9 mouse cellular contexts compared by ENCODE assay signal in genomic region chr4:148676188-148676960, GRCm38 (mm10). TPM values are rescaled to one million over a fixed set of nuclear protein-coding genes. Genes with fewer than 3 reads are reported as not detected.
DNase-seq lines count a peak whose midpoint lies in the region; ATAC-seq and TF ChIP-seq lines count a peak whose summit lies in the region.
"Had no signal": no experiment of that assay in that cellular context is flagged by ENCODE, and none has a peak within 500 bp of the region (broad histone marks: within the 10 kb centered on the region; RNA-seq: fewer than 3 reads in every experiment).

No protein-coding gene starts in this region.

- 33% methylated on average over 16 of the region's 16 CpGs for WGBS in lung, postnatal 0 days

- H3K4me1 ChIP-seq in lung, postnatal 0 days (ENCODE audit: insufficient read depth, low read depth, low read length), result peaks cover 5% of the 10 kb centered on the region

- no peak overlapping the region for H3K4me3 ChIP-seq in lung, postnatal 0 days (ENCODE audit: low read depth, low read length)
- H3K4me3 ChIP-seq: midbrain, embryonic 12.5 days had no signal

- H3K27ac ChIP-seq in lung, postnatal 0 days (ENCODE audit: low read length), result peak overlapping the region; percentile 77
- H3K27ac ChIP-seq: midbrain, embryonic 12.5 days had no signal

- peak; percentile 81 for DNase-seq in embryo, embryonic 10.5 days (ENCODE audit: low spot score)
- DNase-seq in heart, adult 8-10 months (ENCODE audit: low spot score), result peak; percentile 60
- DNase-seq in kidney, adult 9 months, result peak; percentile 55
- peak; percentile 84 for DNase-seq in lung, postnatal 0 days (ENCODE audit: low spot score)
- no peak for DNase-seq in thymus, postnatal 0 days (ENCODE audit: low spot score)
- DNase-seq in thymus, postnatal 10 days (ENCODE audit: low spot score in 2 of 2), result no peak
- no peak for DNase-seq in cerebellum, adult 11 months
- no peak for DNase-seq in spleen, postnatal 4 days (ENCODE audit: low spot score in 2 of 2)

- no peaks in the 10 kb centered on the region for H3K27me3 ChIP-seq in lung, postnatal 0 days (replicated peaks; ENCODE audit: insufficient read depth, low read length)

- H3K4me2 ChIP-seq in lung, postnatal 0 days (replicated peaks; ENCODE audit: low read depth, low read length), result no peak overlapping the region
- H3K4me2 ChIP-seq: midbrain, embryonic 12.5 days had no signal

- no peak overlapping the region for H3K9ac ChIP-seq in lung, postnatal 0 days (replicated peaks; ENCODE audit: low read depth)
- H3K9ac ChIP-seq: midbrain, embryonic 12.5 days had no signal

- no peaks in the 10 kb centered on the region for H3K9me3 ChIP-seq in lung, postnatal 0 days (ENCODE audit: low read length)
- H3K9me3 ChIP-seq: midbrain, embryonic 12.5 days had no signal

- H3K36me3 ChIP-seq in lung, postnatal 0 days (ENCODE audit: insufficient read depth, low read length), result no peaks in the 10 kb centered on the region
- H3K36me3 ChIP-seq: midbrain, embryonic 12.5 days had no signal

- TF ChIP-seq CTCF in lung, postnatal 0 days (IDR thresholded peaks at IDR 0.05), result no peak

- TF ChIP-seq EP300 in lung, postnatal 0 days (IDR thresholded peaks at IDR 0.05), result 0 out of 2 replicates have a peak, but pooled peaks have one; percentile 32

- ATAC-seq in lung, postnatal 0 days, result peak; percentile 94

RNA-seq across cellular contexts. Expression of gene Gm572, which starts 33.3 kb away (rescaled TPM):
- 1 to 10 TPM; 5.2 to 8.4 (median 6.7) TPM for total RNA-seq in heart, adult 8-10 months (2022)
- polyA plus RNA-seq in lung, postnatal 0 days (2015; fragmentation: Nextera tagmentation; extraction: Ambion mirVana), result not detected in 2 replicates
- polyA plus RNA-seq in thymus, postnatal 0 days (2015; fragmentation: Nextera tagmentation; extraction: Ambion mirVana), result 0.09 TPM in 1 of 2 replicates, not detected in the other
- polyA plus RNA-seq: midbrain, embryonic 12.5 days had no signal

RNA-seq across cellular contexts. Expression of gene Tardbp, which starts 49.6 kb away (rescaled TPM):
- total RNA-seq in heart, adult 8-10 months (2022), result 100 to 1,000 TPM; 108 to 133 (median 124) TPM
- 124 and 157 TPM in 2 replicates for polyA plus RNA-seq in lung, postnatal 0 days (2015; fragmentation: Nextera tagmentation; extraction: Ambion mirVana)
- 330 and 343 TPM in 2 replicates for polyA plus RNA-seq in thymus, postnatal 0 days (2015; fragmentation: Nextera tagmentation; extraction: Ambion mirVana)

Comparison
In these comparisons a context has a peak if more than half of its experiments do, and no peak if none do; other contexts are left out.
1. DNase-seq: peak in embryo, embryonic 10.5 days (single experiment), heart, adult 8-10 months (single experiment), kidney, adult 9 months (single experiment) and lung, postnatal 0 days (single experiment); none in thymus, postnatal 0 days (single experiment), thymus, postnatal 10 days (0 of 2), cerebellum, adult 11 months (single experiment) and spleen, postnatal 4 days (0 of 2).